Mouse (Mus musculus) heart, adult 2 months (tissue): ENCODE measurements around the gene Sod1. TPM values are rescaled to one million over a fixed set of nuclear protein-coding genes. Genes with fewer than 3 reads are reported as not detected.

Experiments used
- DNase-seq, 2 experiments: peaks; one replicate each; pipeline ENCODE4 v3.0.0; 2021
- H3K27ac ChIP-seq: fragments of 200-600 bp; 2 replicates; pipeline ENCODE4 v1.8.1; 2022
- H3K27me3 ChIP-seq: fragments of 200-500 bp; 2 replicates; pipeline ENCODE4 v1.6.1; 2012; ENCODE audit warnings: mild to moderate bottlenecking, low read length, inconsistent platforms, mixed read lengths; ENCODE audit not compliant: control insufficient read depth, insufficient read depth
- H3K36me3 ChIP-seq: fragments of 200-500 bp; 2 replicates; pipeline ENCODE4 v1.6.1; 2012; ENCODE audit warnings: low read length, inconsistent platforms; ENCODE audit not compliant: control insufficient read depth, insufficient read depth
- H3K4me1 ChIP-seq: fragments of 200-500 bp; 2 replicates; pipeline ENCODE4 v1.6.1; 2011; ENCODE audit warnings: low read length; ENCODE audit not compliant: control insufficient read depth, insufficient read depth
- H3K4me3 ChIP-seq: fragments of 200-600 bp; 2 replicates; pipeline ENCODE4 v1.8.1; 2022
- H3K79me2 ChIP-seq: fragments of 200-500 bp; replicated peaks from 2 replicates; pipeline ENCODE4 v1.6.1; 2012; ENCODE audit warnings: mild to moderate bottlenecking, inconsistent platforms, low read length, moderate library complexity, mixed read lengths; ENCODE audit not compliant: control insufficient read depth, insufficient read depth
- H3K9ac ChIP-seq: fragments of 200-500 bp; 2 replicates; pipeline ENCODE4 v1.6.1; 2012; ENCODE audit warnings: low read depth, mild to moderate bottlenecking, control low read depth, inconsistent platforms, low read length, mixed read lengths
- CTCF ChIP-seq: fragments of 200-600 bp; IDR thresholded peaks from 2 replicates; pipeline ENCODE4 v1.8.1; 2022; ENCODE audit warnings: antibody characterized with exemption, mild to moderate bottlenecking, moderate library complexity
- EP300 ChIP-seq: fragments of 200-500 bp; IDR thresholded peaks from 2 replicates; pipeline ENCODE4 v1.6.1; 2011; ENCODE audit warnings: low read depth, low read length, control low read depth; ENCODE audit not compliant: insufficient read depth
- POLR2A ChIP-seq: fragments of 200-500 bp; IDR thresholded peaks from 2 replicates; pipeline ENCODE4 v1.6.1; 2011; ENCODE audit warnings: mild to moderate bottlenecking, low read depth, low read length, control low read depth; ENCODE audit not compliant: insufficient read depth
- WGBS: fragments of 180-500 bp; shearing (Covaris S2); methylation state at CpG from one replicate; pipeline ENCODE4 v1.1.7; 2018; 5-methylcytosine and 5-hydroxymethylcytosine counted together
- intact Hi-C: fragments of 180-260 bp; cut with DNase I; formaldehyde crosslinking; loops from one replicate; pipeline ENCODE4 v1.15.1; 2025
- polyA plus RNA-seq: library from polyadenylated mRNA; depleted of rRNA; stranded (reverse); fragments of >200 nt; gene quantifications from 2 replicates; pipeline ENCODE4 v1.2.3, GENCODE M21; 2012
- total RNA-seq, 2 experiments: library from RNA; stranded (reverse); gene quantifications; 2 replicates each; pipeline ENCODE4 v1.2.3; 2021

Sod1 gene
- total and polyA plus RNA-seq, 3 experiments, result 422 to 572 (median 499) TPM

DNA sequence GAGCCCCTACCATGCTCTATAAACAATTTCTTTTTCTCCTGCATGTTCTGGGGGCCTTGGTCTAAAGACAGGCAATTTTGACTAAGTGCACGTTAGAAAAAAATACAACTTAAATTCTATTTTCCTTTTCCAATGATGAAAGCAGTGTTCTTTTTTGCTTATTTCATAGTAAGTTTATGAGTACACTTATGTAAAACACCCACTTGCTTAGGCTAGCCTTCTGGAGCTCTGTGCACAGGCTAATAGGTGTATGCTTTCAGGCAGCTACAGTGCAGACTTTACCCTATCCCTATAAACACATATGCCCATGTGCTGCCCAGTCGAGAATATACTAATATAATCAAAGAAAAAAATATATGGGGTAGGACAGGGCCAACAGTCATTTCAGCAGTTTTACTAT is 32.0 kb downstream of the Sod1 start:
- no peaks in the 10 kb centered on the region; the same call in 1 of the 2 replicates for H3K36me3 ChIP-seq
- TF ChIP-seq POLR2A, result no peak
- no peak for TF ChIP-seq CTCF
- no peak for TF ChIP-seq EP300
- H3K4me3 ChIP-seq, result no peak overlapping the region
- H3K9ac ChIP-seq, result no peak overlapping the region
- no peak for DNase-seq
- 92% methylated on average over 2 of the region's 2 CpGs for WGBS
- no peak overlapping the region for H3K27ac ChIP-seq
- no peaks in the 10 kb centered on the region for H3K4me1 ChIP-seq
- intact Hi-C loops, result no loop called here
- 0 out of 2 replicates have a peak, but pooled peaks cover 3% of the 10 kb centered on the region for H3K79me2 ChIP-seq
- no peaks in the 10 kb centered on the region for H3K27me3 ChIP-seq

DNA sequence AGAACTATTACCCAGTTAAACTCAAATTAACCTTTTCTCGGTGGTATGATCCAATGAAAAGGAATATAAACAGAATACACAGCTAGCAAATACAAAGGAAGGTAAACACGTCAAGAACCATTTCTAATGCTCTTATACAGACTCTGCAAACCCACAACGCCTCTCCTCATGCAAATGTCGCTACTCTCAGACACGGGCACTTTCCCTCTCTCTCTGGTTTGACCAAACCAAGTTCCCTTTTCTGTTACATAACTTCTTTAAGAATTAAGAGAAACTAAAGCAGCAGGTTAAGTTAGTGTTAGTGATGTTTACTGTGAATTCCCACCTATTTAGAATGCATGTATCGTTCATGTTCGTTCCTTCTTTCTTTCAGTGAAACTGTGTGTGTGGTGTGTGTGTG is 38.4 kb downstream of the Sod1 start:
- H3K4me1 ChIP-seq, result peaks cover 1% of the 10 kb centered on the region
- H3K36me3 ChIP-seq, result peaks cover 2% of the 10 kb centered on the region
- DNase-seq, result no peak
- no peak overlapping the region for H3K9ac ChIP-seq
- H3K27ac ChIP-seq, result no peak overlapping the region
- H3K79me2 ChIP-seq, result peaks cover 2% of the 10 kb centered on the region; the same call in 1 of the 2 replicates
- H3K4me3 ChIP-seq, result no peak overlapping the region
- TF ChIP-seq CTCF (no peak), EP300 (no peak), POLR2A (no peak)
- intact Hi-C loops, result no loop called here
- 87% methylated on average over 7 of the region's 7 CpGs for WGBS
- no peaks in the 10 kb centered on the region for H3K27me3 ChIP-seq

DNA sequence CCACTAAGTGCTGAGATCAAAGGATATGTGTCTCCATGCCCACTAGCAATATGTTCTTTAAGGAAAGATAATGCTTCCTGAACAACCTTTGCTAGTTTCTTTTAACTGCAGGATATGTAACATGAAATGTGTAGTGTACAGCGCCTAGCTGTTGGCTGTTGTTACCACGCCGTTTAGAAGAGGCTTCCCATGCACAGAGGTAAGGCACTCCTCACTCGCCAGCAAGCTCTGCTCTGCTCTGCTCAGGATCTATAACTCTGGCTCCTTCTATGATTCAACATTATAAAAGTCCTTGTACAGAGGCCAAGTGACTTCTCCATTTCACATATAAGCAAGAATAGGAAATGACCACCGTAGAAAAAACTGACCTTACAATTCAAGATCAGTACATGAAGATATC is 39.1 kb downstream of the Sod1 start:
- 76% methylated on average over 5 of the region's 5 CpGs for WGBS
- Histone ChIP-seq H3K27ac (no peak overlapping the region), H3K9ac (no peak overlapping the region), H3K79me2 (peaks cover 2% of the 10 kb centered on the region; the same call in 1 of the 2 replicates), H3K4me1 (peaks cover 2% of the 10 kb centered on the region), H3K27me3 (no peaks in the 10 kb centered on the region), H3K4me3 (no peak overlapping the region), H3K36me3 (peaks cover 2% of the 10 kb centered on the region)
- intact Hi-C loops, result no loop called here
- TF ChIP-seq EP300 (no peak), CTCF (no peak), POLR2A (no peak)
- no peak for DNase-seq

DNA sequence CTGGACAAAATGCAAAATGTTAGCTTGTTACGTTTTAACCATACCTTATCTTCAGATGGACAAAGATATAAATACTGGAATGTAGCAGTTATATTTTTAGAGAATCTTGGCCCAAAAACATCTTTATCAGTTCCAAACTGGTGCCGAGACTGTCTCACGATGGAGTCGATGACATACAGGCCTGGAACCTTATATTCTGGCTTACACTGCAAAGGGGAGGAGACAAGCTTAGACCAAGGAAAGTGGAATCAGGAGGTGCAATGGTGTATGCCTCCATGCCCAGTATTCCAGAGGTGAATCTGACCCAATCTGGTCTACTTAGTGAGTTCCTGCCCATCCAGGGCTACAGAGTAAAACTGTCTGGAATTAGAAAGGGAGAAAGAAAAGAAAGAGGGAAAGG is 39.5 kb downstream of the Sod1 start:
- WGBS, result 32% methylated on average over 4 of the region's 4 CpGs
- Histone ChIP-seq H3K9ac (no peak overlapping the region), H3K79me2 (peaks cover 2% of the 10 kb centered on the region; the same call in 1 of the 2 replicates), H3K4me3 (no peak overlapping the region), H3K36me3 (peaks cover 4% of the 10 kb centered on the region), H3K27ac (no peak overlapping the region), H3K27me3 (no peaks in the 10 kb centered on the region), H3K4me1 (peaks cover 2% of the 10 kb centered on the region)
- intact Hi-C loops, result no loop called here
- DNase-seq, result no peak
- TF ChIP-seq CTCF (no peak), POLR2A (no peak), EP300 (no peak)

DNA sequence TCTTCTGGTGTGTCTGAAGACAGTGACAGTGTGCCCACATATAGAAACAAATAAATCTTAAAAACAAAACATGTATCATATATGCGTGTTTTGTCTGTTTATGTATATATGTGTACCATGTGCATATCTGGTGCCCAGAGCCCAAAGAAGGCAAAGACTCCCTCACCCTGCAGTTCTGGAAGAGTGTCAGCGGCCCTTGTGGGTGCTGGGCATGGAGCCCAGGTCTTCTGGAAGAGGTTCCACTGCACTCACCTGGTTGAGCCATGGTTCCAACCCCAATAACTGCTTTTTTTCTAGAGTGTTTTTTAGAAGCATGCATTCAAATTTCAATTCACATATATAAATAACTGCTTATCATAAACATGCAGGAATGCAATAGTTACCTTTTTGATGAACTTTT is 41.2 kb downstream of the Sod1 start:
- Histone ChIP-seq H3K27me3 (no peaks in the 10 kb centered on the region), H3K36me3 (peaks cover 4% of the 10 kb centered on the region), H3K4me3 (no peak overlapping the region), H3K27ac (no peak overlapping the region), H3K4me1 (peaks cover 6% of the 10 kb centered on the region), H3K9ac (no peak overlapping the region), H3K79me2 (peaks cover 4% of the 10 kb centered on the region; the same call in 1 of the 2 replicates)
- no peak for TF ChIP-seq CTCF
- no peak for TF ChIP-seq EP300
- peak in 1 of 2 experiments; percentile 29 for DNase-seq
- 79% methylated on average over 2 of the region's 2 CpGs for WGBS
- intact Hi-C loops, result no loop called here

DNA sequence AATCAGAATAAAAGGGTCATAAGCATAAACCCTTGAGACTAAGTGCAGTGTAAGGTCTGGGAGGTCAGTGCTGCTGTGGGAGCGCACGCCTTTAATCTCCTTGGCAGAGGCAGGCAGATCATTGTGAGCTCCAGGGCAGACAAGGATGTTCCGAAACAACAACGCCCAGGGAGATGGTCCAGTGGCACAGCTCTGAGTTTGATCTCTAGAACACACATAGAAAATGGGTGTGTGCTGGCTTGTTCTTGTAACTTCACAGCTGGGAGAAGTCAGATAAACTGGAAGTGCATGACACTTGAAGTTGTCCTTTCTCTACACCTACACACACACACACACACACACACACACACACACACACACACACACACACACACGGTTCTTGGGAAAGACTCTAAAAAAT is 43.5 kb downstream of the Sod1 start:
- H3K4me1 ChIP-seq, result peaks cover 12% of the 10 kb centered on the region
- no peak overlapping the region for H3K27ac ChIP-seq
- intact Hi-C loops, result no loop called here
- WGBS, result 29% methylated on average over 5 of the region's 5 CpGs
- H3K79me2 ChIP-seq, result peaks cover 9% of the 10 kb centered on the region
- no peaks in the 10 kb centered on the region for H3K27me3 ChIP-seq
- H3K36me3 ChIP-seq, result peaks cover 4% of the 10 kb centered on the region
- H3K4me3 ChIP-seq, result no peak overlapping the region
- H3K9ac ChIP-seq, result no peak overlapping the region
- TF ChIP-seq CTCF (no peak), POLR2A (no peak), EP300 (no peak)
- no peak for DNase-seq
